Mouse (Mus musculus): ENCODE data around the gene Hyal1.

GRCm38 (mm10) chr9:107624951-107625350 is 48.2 kb downstream of the Hyal1 start:
- TF ChIP-seq POLR2A (IDR thresholded peaks at IDR 0.05; ENCODE audit: borderline replicate concordance, low read depth, low read length) (no peak), CTCF (IDR thresholded peaks at IDR 0.05; ENCODE audit: low read depth, low read length) (no peak)
